Mouse (Mus musculus): ENCODE measurements around the gene Ralgps1.
A peak's percentile ranks its signal among the peaks of the same experiment; 100 is the strongest.
"Not testable (repeated sequence)": the region's sequence is repeated elsewhere in the genome, so short reads cannot be mapped to it uniquely, and the experiment has no call there.

The Ralgps1 gene

DNA sequence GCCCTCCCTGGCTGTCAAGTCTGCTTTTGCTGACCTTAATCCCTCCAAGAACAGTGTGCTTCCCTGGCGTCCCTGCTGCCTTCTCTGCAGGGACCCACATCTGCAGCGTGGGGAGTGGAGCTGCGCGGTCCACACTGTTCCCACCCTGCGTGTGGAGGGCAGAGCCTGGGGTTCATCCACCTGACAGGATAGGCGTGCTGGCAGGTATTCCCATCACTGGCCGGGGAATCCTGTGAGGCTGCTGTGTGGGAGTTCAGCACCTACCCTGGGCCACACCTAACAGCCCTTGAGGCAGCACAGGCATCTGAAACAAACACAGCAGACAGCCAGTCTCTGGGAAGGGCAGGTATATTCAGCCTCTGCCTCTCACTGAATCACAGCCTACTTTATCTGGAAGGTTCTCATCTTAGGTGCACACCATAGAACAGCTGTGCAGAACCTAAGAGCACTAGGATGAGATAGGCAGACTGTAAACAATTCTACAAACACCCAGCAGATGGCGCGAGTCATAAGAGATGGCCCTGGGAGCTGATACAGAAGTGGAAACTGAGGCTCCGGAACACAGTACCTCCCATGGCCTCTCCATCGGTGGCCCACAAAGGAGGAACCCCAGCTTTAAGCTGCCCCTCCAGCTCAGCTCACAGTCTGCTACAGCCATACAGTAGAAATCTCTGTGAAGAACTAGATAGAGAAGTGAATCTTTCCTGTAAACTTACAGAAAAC lies 152.2 kb downstream of the Ralgps1 start:
- DNase-seq (ENCODE audit: extremely low read depth, insufficient read length, low spot score), result no peak

DNA sequence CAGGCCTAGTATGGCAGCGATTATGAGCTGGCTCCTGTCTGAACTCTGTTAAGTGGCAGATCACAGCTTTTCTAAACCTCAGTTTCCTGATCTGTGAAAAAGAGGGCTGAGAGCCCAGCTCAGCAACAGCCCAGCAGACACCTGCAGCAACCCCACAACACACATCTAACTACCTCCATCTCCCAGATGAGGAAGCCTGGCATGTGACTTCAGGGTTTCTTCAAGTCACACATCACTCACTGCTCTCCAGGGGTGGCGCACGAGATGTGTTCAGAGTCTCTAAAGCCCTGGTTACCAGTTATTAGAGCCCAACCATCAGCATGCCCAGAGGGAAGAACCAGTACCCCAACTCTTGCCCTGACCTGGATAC lies 153.9 kb downstream of the Ralgps1 start:
- no peak for DNase-seq (ENCODE audit: extremely low read depth, insufficient read length, low spot score)

DNA sequence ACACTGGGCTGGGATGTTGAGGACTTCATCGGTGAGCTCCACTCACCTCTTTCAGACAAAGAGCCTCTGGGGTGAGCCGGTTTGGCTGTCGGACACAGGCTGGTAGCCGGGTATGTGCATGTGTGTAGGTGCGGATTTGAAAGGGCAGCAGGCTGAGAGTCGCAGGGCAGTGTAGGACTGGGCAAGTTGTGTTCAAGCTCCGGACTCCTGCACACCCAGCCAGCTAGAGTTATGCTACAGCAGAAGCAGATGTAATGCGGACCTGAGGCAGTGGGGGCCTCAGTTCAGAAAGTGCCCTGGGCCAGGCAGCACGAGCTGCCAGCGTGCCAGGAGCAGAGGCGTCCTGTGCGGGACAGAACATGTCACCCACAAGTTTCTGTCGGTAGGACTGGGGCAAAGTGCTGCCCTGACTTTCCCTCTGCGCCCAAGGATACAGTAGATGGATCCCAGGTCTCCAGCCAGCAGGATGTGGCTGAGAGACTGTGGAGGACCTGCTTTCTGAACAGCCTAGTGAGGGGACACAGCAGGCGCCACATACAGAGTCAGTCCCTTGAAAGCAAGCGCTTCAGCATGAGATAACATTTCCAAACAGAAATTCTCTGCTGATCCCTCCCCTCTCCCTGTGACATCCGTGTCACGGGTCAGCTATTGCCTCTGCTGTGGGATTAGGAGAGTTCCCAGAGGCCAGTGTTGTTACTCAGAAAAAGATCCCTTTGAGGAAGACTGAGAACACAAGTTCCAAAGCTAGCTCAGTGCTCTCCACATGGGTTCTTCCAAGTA lies 154.5 kb downstream of the Ralgps1 start:
- DNase-seq (ENCODE audit: extremely low read depth, insufficient read length, low spot score), result peak; percentile 63

DNA sequence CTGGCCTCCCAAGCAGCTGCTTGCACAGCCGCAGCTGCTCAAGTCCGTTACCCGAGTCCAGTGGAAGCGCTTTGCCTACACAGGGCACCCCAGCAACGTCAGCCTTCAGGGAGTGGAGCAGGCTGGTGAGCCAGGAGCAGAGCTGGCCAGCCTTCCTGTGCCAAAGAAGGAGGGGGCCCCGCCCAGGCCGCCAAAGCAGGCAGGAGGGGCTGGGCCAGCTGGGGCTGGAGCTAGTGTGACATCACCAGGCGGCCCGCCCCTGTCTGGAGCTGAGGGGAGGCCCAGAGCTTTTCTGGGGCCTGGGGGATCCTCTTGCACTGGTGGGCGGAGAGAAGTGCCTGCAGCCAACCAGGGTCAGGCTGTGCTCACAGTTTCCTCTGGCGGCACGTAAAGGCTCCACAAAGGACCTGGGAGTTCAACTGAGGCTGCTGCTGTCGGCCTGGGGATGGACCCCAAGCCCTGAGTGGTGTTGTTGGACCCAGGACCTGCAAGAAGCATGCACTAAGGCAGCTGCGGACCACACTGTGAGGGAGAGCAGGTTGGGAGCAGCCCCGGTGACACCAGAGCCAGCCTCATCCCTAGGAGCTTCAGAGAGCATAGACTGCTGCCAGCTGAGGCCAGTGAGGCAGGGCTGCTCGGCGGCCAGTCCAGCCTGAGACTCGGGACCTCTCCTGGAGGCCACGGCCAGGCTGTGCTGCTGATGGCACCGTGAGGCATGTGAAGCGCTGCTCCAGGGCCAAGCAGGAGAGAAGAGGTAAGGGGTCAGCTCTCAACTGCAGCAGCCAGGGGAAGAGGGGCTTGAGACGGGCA lies 155.4 kb downstream of the Ralgps1 start, which contains the start of gene Angptl2:
Gene Angptl2, plus strand, starts transcription at position 370 of the 810 bp plus-strand sequence.
- DNase-seq (ENCODE audit: extremely low read depth, insufficient read length, low spot score), result peak; percentile 97

DNA sequence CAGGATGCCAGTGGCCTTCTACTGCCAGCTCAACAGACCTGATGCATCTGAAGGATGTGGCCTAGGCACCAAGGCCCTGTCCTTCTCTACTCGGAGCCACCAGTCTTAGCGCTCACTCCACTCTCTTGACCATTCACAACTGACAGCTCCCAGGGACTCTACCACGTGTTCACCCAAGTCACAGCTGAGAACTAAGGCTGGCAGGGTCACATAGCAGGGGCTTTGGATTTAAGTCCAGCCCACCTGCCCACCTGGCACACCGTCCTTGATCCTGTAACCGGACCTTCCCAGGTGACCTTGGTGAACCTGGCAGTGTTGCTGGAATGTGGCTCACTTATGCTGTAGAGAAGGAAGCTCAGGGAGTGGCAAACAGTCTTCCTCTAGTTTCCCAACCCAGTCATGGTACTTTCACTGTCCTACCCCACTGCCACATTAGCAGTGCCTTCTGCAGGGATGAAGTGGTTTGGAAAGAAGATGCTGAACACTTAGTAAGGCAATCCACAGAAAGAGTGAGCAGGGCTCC lies 156.0 kb downstream of the Ralgps1 start:
- DNase-seq (ENCODE audit: extremely low read depth, insufficient read length, low spot score), result no peak

DNA sequence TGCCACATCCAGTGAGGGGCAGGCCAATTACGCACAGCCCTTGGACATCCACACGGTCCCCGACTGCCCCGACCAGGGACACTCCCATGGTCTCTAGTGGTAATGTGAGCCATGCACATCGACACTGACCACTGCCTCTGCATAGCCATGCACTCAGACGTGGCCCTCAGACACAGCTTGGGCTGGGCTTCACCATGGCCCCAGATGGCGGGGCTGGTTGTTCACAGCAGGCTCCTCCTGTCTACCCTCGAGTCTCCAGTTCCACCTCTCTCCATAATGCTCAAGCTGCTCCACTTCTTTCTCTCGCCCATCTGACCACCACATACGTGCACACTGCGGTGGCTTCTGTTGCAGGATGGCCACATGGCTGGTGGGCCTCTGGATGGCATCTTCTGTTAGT lies 160.0 kb downstream of the Ralgps1 start:
- not testable (repeated sequence) for DNase-seq (ENCODE audit: extremely low read depth, insufficient read length, low spot score)

DNA sequence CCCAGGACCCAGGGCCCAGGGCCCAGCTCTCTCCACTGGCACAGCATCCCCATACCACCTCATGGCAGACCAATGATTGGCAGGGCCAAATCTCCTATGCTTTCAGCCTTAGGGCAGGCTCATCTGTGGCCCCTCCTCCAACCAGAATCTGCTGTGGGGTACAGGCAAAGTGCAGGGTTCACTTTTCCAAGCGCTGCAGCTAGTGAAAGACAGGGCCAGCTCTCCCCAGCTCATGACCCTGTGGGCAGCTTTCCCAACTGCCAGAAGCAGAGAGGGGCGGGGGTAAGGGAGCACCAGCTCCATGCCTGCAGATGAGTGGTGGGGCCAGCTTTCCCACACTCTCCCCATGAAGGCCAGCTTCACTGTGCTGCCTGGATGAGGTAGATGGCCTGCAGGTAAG lies 160.4 kb downstream of the Ralgps1 start:
- DNase-seq (ENCODE audit: extremely low read depth, insufficient read length, low spot score), result no peak

DNA sequence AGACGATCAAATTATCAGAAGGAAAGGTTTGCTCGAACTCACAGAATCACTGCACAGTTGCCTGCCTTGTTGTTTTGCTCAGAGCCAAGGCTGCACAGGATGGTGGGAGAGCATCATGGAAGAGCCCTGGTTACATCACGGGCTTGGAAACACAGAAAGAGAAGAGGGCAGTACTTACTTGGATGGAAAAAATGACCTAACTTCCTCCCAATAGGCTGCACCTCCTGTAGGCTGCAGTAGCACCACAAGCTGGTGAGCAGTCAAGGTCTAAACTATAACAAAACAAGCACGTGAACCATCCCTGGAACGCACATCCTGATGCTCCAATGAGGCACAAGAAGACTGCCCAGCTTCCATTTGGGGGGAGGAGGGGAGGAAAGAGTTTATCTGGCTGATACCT lies 163.2 kb downstream of the Ralgps1 start:
- DNase-seq (ENCODE audit: extremely low read depth, insufficient read length, low spot score), result no peak

DNA sequence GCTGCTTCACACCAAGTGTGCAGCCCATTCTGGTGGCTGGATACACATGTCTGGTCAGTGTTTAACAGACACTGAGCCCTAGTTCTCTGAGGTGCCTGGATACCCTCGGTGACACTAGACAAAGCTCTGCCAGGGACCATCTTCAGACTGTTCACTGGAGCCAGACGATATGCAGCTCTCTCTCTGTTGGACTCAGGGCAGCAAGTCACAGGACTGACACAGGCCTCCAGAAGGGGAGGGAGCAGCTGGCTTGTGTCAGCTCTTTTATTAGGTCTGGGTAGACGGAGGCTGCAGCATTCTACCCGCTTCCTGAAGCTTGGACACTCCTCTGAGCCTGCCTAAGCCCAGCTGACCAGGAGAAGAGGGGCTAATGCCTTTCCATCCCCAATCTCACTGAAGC lies 164.2 kb downstream of the Ralgps1 start:
- no peak for DNase-seq (ENCODE audit: extremely low read depth, insufficient read length, low spot score)

DNA sequence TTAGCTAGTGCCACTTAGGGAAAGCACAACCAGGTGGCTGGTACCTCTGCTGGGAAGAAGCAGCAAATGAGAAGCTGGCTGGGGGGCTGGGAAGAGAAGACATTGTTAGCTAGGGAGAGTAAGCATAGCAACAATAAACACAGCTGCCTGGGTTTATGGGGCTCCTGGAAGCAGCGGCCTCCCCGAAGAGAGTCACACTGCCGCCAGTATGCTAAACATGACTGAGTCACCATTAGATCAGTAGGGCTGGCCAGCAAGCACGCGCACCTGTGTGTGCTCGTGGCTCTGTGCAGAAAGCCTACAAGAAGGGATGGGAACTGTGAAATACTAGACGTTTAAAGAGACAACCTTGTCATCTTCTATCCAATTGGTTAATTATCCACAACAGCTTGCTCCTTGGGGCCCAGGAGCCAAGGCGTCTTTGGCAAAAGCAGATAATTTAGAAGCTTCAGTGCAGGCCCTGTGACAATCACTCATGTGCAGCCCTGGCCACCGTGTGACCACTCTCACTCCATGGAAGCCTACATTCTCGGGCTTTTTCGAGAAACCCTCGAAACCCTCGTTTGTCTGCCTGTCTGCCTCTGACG lies 165.3 kb downstream of the Ralgps1 start:
- DNase-seq (ENCODE audit: extremely low read depth, insufficient read length, low spot score), result peak; percentile 71

DNA sequence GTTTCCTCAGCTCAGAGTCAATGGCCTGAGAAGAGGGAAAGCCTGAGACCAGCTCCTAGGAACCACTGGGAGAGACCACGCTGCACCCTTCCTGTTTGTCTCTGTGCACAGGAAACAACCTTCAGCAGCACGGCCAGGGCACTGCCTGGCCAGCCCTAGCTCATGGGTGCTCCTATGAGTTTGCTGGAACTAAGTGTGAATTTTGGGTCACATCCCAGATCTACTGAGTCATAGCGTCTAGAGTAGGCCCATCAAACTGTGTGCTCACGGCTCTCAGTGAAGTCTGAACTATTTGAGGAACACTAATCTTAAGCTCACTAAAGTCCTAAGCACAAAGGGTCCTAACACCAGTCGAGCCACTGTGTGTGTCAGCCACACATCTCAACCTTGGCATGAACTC lies 166.3 kb downstream of the Ralgps1 start:
- DNase-seq (ENCODE audit: extremely low read depth, insufficient read length, low spot score), result peak; percentile 75

DNA sequence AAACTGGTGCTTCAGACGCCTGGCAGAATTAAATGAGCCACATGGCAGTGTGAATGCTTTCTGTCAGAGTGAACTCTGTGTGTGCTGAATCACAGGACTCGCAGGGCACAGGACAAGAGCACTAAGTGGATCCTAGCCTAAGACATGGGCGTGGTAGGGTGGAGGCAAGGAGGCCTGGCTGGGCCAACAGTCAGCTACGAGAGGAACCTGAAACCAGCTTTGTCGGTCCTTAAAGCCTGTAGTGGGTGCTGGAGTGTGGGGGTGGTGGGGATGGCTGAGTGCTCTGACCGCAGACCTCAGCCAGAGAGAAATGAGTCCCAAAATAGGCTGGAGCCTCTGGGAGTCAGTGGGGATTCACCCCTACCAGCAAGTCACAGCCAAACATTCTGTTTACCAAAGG lies 168.0 kb downstream of the Ralgps1 start:
- DNase-seq (ENCODE audit: extremely low read depth, insufficient read length, low spot score), result peak; percentile 86

DNA sequence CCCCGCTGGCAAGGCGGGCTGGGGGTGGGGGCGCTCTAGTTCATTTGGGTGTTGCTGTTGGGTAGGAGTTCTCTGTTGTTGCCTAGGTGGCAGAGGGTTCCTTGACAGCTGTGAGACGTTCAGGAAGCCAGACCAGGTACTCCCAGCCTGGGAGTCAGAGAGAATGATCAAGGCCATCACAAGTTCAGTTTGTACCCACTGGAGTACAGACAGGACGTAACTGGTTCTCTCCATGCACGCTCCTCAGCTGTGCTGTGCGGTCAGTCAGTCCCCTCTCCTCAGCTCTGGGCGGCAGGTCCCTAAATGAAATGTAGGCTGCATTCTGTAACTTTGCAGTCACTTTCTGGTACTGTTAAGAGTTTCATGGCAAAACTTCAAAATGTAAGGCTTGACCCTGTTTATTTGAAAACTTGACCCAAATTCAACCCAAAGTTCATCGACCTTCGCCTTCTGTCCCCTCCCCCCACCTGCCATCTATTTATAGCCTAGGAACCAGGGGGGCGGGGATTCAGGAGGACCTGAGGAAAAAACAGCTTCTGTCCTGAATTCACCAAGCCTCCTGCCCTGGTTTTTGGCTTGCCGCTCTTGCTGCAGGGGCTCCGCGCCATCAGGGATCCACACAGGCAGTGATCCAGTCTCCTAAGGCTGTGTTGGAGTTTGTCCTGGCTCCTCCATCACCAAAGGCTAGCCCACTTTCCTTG lies 170.8 kb downstream of the Ralgps1 start:
- no peak for DNase-seq (ENCODE audit: extremely low read depth, insufficient read length, low spot score)

DNA sequence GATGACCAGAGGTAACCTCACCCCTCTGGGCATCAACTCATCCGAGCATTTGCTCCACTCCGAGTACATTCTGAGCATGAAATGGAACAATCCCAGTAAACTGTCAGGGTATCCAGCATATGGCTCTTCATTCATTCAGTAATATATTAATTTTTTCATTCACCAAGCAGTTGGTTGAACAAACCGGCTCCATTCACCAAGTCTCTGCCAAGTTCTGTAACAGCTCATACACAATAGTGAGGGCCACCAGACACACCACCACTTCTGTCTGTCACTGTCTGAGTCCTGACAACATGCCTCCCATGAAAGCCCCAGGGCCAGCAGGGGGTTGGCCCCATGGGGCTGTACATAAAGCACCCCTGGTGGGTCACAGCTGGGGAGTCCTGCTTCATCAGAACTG lies 181.3 kb downstream of the Ralgps1 start:
- DNase-seq (ENCODE audit: extremely low read depth, insufficient read length, low spot score), result no peak

DNA sequence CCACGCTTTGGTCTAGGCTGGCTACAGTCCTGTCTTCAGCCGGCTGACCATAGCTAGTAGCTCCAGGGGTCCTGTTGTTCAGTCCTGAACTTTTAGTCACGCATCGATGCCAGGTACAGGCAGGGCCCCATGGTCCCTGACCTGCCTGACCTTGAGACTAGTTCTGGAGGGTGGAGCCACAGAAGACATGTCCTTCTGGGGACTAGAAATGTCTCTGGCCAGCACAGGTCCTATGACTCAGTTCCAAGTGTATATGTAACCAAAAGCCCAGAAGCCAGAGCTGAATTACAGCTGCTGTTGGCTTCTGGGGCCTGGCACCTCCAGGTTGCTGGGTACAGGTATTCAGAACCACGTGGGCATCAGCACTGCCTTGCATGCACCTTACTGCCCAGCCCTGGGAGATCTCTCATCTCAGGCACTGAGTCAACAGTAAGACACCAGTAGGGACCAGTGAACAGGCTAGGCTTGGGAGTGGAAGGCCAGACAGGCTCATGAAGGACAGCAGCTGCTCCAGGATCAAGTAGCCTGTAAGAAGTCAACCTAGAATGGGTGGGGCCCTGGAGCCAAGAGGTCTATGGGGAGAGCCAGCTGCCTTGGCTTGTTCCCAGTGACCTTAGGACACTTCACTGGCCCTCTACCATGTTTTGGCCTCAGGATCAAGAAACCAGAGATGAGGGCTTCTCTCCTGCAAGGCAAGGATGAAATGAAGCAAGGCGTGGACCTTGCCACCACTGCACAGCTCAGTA lies 182.2 kb downstream of the Ralgps1 start:
- DNase-seq (ENCODE audit: extremely low read depth, insufficient read length, low spot score), result no peak

DNA sequence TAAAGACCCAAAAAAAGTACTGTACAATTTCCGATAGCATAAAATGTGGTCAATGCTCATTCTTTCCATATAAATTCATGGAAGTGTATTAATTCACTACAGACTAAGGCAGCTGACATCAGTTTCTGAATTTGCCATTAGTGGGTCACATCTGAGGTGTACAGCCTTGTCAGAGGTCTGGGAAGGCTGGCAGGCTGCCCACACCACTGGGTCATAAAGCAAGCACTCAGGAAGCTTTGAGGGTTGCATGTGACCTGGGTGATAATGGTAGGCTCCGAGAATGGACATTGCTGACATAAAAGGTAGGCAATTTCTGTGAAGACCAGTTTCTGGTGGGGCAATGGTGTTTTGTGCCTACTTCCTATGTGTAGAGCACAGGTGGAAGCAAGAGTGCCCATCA lies 183.4 kb downstream of the Ralgps1 start:
- no peak for DNase-seq (ENCODE audit: extremely low read depth, insufficient read length, low spot score)

DNA sequence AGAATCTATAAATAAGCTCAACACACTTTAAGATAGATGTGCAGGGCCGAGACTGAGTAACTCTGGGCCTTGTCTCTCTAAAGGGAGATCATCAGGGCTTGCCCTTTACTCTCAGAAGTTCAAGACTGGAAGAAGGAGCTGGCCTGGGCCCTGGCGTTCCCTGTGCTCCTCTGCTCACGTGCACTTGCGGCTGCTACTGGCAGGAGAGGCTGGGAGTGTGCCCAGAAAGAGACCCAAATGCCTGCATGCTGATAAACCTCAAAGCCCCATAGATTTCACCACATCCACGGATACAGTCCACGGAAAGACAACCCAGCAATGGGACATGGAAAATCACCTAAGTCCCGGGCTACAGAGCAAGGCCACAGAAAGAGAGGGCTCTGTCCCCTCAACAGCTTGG lies 184.8 kb downstream of the Ralgps1 start:
- peak; percentile 29 for DNase-seq (ENCODE audit: extremely low read depth, insufficient read length, low spot score)

DNA sequence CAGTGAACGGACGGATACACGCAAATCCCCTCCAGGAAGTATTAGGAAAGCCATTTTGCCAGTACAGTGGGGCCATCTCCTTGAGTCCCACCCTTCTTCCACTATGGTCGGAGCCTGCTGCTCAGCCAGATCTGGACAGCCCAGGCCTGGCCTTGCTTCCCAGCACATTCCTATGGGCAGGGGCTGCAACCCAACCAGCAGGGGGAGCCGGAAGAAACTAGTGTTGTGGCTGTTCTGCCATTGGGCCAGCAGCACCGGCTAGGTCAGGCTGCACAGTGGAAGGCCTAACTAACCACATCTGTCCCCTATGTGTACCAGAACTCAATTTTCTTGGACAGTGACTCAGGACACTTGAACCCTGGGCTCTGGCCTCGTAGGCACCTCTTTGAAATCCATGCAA lies 186.0 kb downstream of the Ralgps1 start:
- DNase-seq (ENCODE audit: extremely low read depth, insufficient read length, low spot score), result peak; percentile 45

DNA sequence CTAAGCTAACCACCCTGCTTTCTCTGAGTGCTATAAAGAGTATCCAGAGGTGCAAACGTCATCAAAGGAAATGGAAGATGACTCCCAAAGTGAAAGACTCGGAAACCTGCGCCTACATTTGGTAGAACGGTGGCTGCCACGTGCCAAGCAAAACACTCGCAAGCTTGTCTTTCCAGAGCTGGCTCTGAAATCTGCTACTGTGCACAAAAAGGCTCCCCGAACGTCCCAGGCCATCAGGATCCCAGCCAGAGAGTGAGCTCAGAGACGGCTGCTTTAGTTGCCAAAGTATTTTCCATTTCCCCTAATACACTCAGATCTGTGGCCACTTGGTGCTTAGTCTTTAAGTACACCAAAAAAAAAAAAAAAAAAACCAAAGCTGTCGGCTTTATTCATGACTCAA lies 186.6 kb downstream of the Ralgps1 start:
- peak; percentile 49 for DNase-seq (ENCODE audit: extremely low read depth, insufficient read length, low spot score)
